Mouse (Mus musculus) kidney, postnatal 0 days (tissue): ENCODE data around the gene Fam181b. TPM values are rescaled to one million over a fixed set of nuclear protein-coding genes. Genes with fewer than 3 reads are reported as not detected.

Experiments used
- ATAC-seq: fragments of 200-750 bp; cut with Nextera tagmentation; replicated peaks from 2 replicates; pipeline ENCODE4 v1.8.0; 2017; ENCODE audit warnings: low read depth, moderate number of reproducible peaks, moderate TSS enrichment, moderate library complexity; ENCODE audit not compliant: low FRiP score
- DNase-seq: peaks from one replicate; pipeline ENCODE4 v3.0.0-alpha.2; 2016; ENCODE audit warnings: low spot score
- H3K27ac ChIP-seq: fragments of 300-500 bp; sonication (generic); 2 replicates; pipeline ENCODE4 v1.5.1; 2014; ENCODE audit warnings: mild to moderate bottlenecking
- H3K27me3 ChIP-seq: fragments of 300-500 bp; sonication (generic); 2 replicates; pipeline ENCODE4 v1.6.1; 2014; ENCODE audit warnings: low read length, mixed read lengths; ENCODE audit not compliant: insufficient read depth
- H3K36me3 ChIP-seq: fragments of 300-500 bp; sonication (generic); 2 replicates; pipeline ENCODE4 v1.6.1; 2014; ENCODE audit warnings: low read length, mixed read lengths; ENCODE audit not compliant: insufficient read depth
- H3K4me1 ChIP-seq: fragments of 300-500 bp; sonication (generic); replicated peaks from 2 replicates; pipeline ENCODE4 v1.6.1; 2014; ENCODE audit warnings: antibody characterized with exemption, low read length, mixed read lengths; ENCODE audit not compliant: insufficient read depth
- H3K4me2 ChIP-seq: fragments of 300-500 bp; sonication (generic); 2 replicates; pipeline ENCODE4 v1.6.1; 2014; ENCODE audit warnings: mild to moderate bottlenecking, low read length, moderate library complexity, mixed read lengths
- H3K4me3 ChIP-seq: fragments of 300-500 bp; sonication (generic); replicated peaks from 2 replicates; pipeline ENCODE4 v1.5.1; 2014; ENCODE audit warnings: low read depth, low read length
- H3K9ac ChIP-seq: fragments of 300-500 bp; sonication (generic); 2 replicates; pipeline ENCODE4 v1.6.1; 2014; ENCODE audit warnings: low read depth, low read length
- H3K9me3 ChIP-seq: fragments of 300-500 bp; sonication (generic); replicated peaks from 2 replicates; pipeline ENCODE4 v1.6.1; 2016; ENCODE audit warnings: low read length, inconsistent platforms, mixed read lengths
- CTCF ChIP-seq: IDR thresholded peaks from 2 replicates; pipeline ENCODE4 v1.5.1; 2016; ENCODE audit warnings: antibody characterized with exemption, low read depth, mild to moderate bottlenecking, moderate library complexity
- WGBS: fragments of 180-500 bp; shearing (Covaris S2); extraction: QIAGEN DNeasy Blood & Tissue Kit; methylation state at CpG from one replicate; pipeline ENCODE4 v1.1.7; 2014; 5-methylcytosine and 5-hydroxymethylcytosine counted together
- polyA plus RNA-seq: library from polyadenylated mRNA; unstranded; fragments of >200 nt; fragmentation: Nextera tagmentation; extraction: Ambion mirVana; gene quantifications from 2 replicates; pipeline ENCODE4 v1.2.1, GENCODE M21; 2015

The Fam181b gene
- polyA plus RNA-seq, 1 experiment from 2014 or later, result 3.9 TPM

GRCm38 (mm10) chr7:93080731-93081430 is 1.2 kb downstream of the Fam181b start:
- no peak for TF ChIP-seq CTCF
- H3K9ac ChIP-seq, result peak overlapping the region; percentile 53
- no peaks in the 10 kb centered on the region for H3K9me3 ChIP-seq
- H3K27me3 ChIP-seq, result peaks cover 19% of the 10 kb centered on the region; the same call in 1 of the 2 replicates
- peak overlapping the region; percentile 86 for H3K4me2 ChIP-seq
- ATAC-seq (peak; percentile 7; the same call in 1 of the 2 replicates), DNase-seq (no peak)
- H3K36me3 ChIP-seq, result no peaks in the 10 kb centered on the region
- 2% methylated on average over 45 of the region's 45 CpGs for WGBS
- peak overlapping the region; percentile 52 for H3K4me3 ChIP-seq
- H3K4me1 ChIP-seq, result peaks cover 4% of the 10 kb centered on the region; the same call in 1 of the 2 replicates
- no peak overlapping the region; the same call in 1 of the 2 replicates for H3K27ac ChIP-seq

DNA sequence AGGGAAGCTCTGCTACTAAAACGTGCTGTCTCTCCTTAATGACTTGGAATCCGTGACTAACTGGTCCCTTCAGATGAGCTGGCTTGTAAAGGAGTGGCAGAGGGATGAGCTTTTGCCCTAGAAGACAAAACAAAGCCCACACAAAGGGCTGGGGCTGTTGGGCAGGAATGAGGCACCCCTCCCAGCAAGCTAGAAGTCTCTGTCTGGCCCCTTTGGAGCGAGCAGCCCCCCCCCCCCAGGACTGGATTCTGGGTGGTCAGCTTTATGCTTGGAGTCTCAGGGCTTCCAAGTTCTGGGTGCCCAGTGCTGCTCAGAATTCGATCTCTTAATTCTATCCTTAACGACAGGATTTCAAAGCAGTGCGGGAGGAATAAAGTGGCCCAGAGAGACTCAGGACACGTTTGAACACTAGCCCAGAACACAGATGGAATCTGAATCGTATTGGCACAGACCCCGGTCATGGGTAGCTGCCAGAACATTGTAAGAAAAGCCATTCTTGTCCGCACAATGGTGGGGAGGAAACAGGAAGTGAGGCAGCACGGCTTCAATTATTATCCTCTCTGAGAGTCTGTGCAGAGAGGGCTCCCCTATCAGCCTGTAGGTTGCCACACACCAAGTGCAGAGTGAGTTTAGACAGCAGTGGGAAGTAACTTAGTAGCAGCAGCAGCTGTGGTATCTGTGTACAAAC is 13.8 kb downstream of the Fam181b start:
- Histone ChIP-seq H3K9ac (no peak overlapping the region), H3K9me3 (no peaks in the 10 kb centered on the region), H3K4me3 (no peak overlapping the region), H3K27ac (no peak overlapping the region), H3K27me3 (no peaks in the 10 kb centered on the region), H3K36me3 (no peaks in the 10 kb centered on the region), H3K4me2 (peak overlapping the region; percentile 26; the same call in 1 of the 2 replicates), H3K4me1 (no peaks in the 10 kb centered on the region)
- DNase-seq (peak; percentile 69), ATAC-seq (0 out of 2 replicates have a peak, but pooled peaks have one; percentile 45)
- TF ChIP-seq CTCF, result no peak
- WGBS, result 15% methylated on average over 11 of the region's 11 CpGs

DNA sequence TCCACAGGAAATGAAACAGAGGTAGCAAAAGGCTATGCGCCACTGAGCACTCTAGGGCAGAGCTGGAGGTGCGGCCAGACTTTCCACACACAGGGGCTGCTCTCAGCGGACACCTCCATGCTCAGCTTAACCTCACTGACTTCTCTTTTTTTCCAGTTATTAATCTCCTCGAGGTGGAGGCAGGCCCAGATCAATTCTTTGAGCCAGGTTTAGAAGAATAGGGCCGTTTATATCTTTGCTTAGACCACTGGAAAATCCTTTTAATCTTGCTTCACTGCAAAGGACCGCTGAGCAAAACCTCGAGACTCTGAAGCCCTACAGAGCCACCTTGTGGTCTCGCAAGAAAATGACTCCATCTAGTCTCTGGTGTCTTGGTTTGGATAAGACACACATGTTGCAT is 15.8 kb downstream of the Fam181b start:
- Histone ChIP-seq H3K4me2 (peak overlapping the region; percentile 34), H3K9me3 (no peaks in the 10 kb centered on the region), H3K4me3 (no peak overlapping the region), H3K4me1 (no peaks in the 10 kb centered on the region), H3K27me3 (no peaks in the 10 kb centered on the region), H3K27ac (no peak overlapping the region), H3K36me3 (no peaks in the 10 kb centered on the region), H3K9ac (no peak overlapping the region)
- TF ChIP-seq CTCF, result peak; percentile 81
- DNase-seq (peak; percentile 89), ATAC-seq (no peak; the same call in 1 of the 2 replicates)
- whole genome bisulfite sequencing, result 5% methylated on average over 8 of the region's 8 CpGs

GRCm38 (mm10) chr7:93104776-93105340 is 25.2 kb downstream of the Fam181b start:
- Histone ChIP-seq H3K9me3 (no peaks in the 10 kb centered on the region), H3K4me1 (no peaks in the 10 kb centered on the region), H3K27me3 (no peaks in the 10 kb centered on the region), H3K36me3 (no peaks in the 10 kb centered on the region), H3K4me3 (no peak overlapping the region), H3K9ac (no peak overlapping the region), H3K4me2 (no peak overlapping the region), H3K27ac (no peak overlapping the region)
- DNase-seq, result no peak
- ATAC-seq, result no peak
- no peak for TF ChIP-seq CTCF
- 80% methylated on average over 2 of the region's 2 CpGs for WGBS

DNA sequence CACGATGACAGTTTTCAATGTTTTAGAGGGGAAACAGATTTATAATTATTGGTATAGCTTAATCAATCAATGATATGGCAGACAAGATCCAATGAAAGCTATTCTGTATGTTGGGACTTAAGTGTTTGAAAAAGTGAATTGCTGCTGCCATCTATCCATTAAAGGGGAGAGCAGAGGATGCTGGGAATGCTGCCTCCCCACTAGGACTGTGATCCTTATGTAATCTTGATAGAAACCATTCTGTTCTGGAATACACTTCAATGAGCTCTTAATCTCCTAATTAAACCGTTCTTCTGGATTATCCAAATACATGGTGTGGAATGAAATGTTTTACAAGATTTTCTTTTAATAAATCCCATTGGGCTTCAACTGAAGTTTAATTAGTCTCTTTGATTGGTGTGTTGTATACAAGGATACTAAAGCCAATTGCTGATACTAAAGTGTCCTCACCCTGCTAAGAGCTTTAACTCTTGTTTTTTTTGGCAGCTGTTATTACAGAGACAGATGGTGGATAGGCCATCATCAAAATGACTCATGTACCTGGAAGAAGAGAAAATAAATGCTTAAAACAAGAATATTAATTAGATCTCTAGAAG is 30.8 kb downstream of the Fam181b start:
- 77% methylated on average over 2 of the region's 2 CpGs for WGBS
- ATAC-seq (no peak), DNase-seq (no peak)
- H3K4me3 ChIP-seq, result no peak overlapping the region
- no peak overlapping the region for H3K27ac ChIP-seq
- no peaks in the 10 kb centered on the region for H3K27me3 ChIP-seq
- no peak for TF ChIP-seq CTCF
- no peak overlapping the region for H3K9ac ChIP-seq
- H3K4me2 ChIP-seq, result no peak overlapping the region
- no peaks in the 10 kb centered on the region for H3K9me3 ChIP-seq
- no peaks in the 10 kb centered on the region for H3K4me1 ChIP-seq
- H3K36me3 ChIP-seq, result no peaks in the 10 kb centered on the region

GRCm38 (mm10) chr7:93111056-93111455 is 31.4 kb downstream of the Fam181b start:
- Histone ChIP-seq H3K36me3 (no peaks in the 10 kb centered on the region), H3K4me2 (no peak overlapping the region), H3K27ac (no peak overlapping the region), H3K4me1 (no peaks in the 10 kb centered on the region), H3K9ac (no peak overlapping the region), H3K27me3 (no peaks in the 10 kb centered on the region), H3K9me3 (no peaks in the 10 kb centered on the region), H3K4me3 (no peak overlapping the region)
- no peak for ATAC-seq
- 82% methylated on average over 6 of the region's 6 CpGs for WGBS
- no peak for DNase-seq
- TF ChIP-seq CTCF, result no peak
